Comparison of ENCODE assay signal across 9 mouse cellular contexts in the genomic region with DNA sequence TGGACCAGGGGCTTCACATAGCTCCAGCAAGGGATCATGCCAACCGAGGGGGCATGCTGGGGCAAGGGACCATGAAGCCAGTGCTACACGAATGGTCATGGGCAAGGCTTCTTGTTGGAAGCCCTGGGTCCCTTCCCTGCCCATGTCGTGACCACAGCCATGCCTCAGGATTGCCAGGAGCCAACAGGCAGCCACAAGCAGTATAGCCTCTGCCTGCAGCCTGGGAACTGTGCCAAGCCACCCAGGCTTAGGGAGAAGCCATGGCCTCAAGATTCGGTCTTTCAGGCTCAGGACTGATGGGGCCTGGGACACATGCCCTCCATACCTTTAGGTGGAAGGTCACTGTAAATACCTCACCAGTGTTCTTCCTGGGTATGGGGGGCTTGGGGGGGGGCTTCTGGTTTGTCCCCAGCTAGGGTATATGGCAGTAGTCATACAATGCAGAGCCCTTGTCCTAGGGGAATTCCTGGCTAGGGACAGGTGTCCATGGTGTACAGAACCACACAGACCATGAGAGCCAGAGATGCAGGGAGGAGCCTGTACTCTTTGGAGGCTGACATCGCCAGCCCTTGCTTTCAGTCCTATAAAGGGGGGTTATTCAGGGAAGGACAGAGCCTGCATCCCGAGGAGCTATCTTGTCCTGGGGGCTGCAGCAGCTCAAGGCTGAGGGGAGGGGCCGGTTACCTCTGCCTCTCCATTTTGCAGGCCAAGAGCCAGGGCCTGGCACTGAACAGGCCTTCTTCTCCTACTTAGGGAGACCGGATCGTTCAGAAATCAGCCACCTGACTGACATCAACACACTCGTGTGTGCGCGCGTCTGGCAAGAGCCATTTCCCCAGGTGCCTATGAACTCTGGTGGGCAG. TPM values are rescaled to one million over a fixed set of nuclear protein-coding genes. Genes with fewer than 3 reads are reported as not detected.
DNase-seq lines count a peak whose midpoint lies in the region; ATAC-seq and TF ChIP-seq lines count a peak whose summit lies in the region.
"Had no signal": no experiment of that assay in that cellular context is flagged by ENCODE, and none has a peak within 500 bp of the region (broad histone marks: within the 10 kb centered on the region; RNA-seq: fewer than 3 reads in every experiment).

No protein-coding gene starts in this region.

- H3K4me1 ChIP-seq in kidney, adult 2 months (ENCODE audit: control insufficient read depth, insufficient read depth, low read length), result no peaks in the 10 kb centered on the region
- H3K4me1 ChIP-seq: stomach, embryonic 15.5 days had no signal

- no peak for TF ChIP-seq POLR2A in kidney, adult 2 months (IDR thresholded peaks at IDR 0.05; ENCODE audit: low read depth, low read length)

- H3K27ac ChIP-seq in kidney, adult 2 months (ENCODE audit: insufficient read depth, low read depth, low read length), result no peak overlapping the region
- H3K27ac ChIP-seq: stomach, embryonic 15.5 days had no signal

- no peaks in the 10 kb centered on the region for H3K27me3 ChIP-seq in kidney, adult 2 months (replicated peaks; ENCODE audit: control insufficient read depth, insufficient read depth, low read length)
- H3K27me3 ChIP-seq: stomach, embryonic 15.5 days had no signal

- WGBS in kidney, adult 2 months, result 56% methylated on average over 13 of the region's 13 CpGs

- no peak overlapping the region for H3K4me3 ChIP-seq in kidney, adult 2 months (ENCODE audit: insufficient read depth, low read depth, low read length)
- H3K4me3 ChIP-seq: stomach, embryonic 15.5 days had no signal

- TF ChIP-seq CTCF in kidney, adult 2 months (conservative IDR thresholded peaks at IDR 0.05; ENCODE audit: insufficient read depth, insufficient read length, low read depth, low read length), result no peak

- peak; percentile 32 for DNase-seq in kidney, adult 2 months
- DNase-seq in kidney, adult 11 months, result no peak
- peak; percentile 65 for DNase-seq in Muller cell, postnatal 12 days (ENCODE audit: inconsistent ontology term)
- peak; percentile 65 to 70 for DNase-seq in cerebellum, adult 18-20 months
- peak; percentile 55 for DNase-seq in kidney, postnatal 25 days
- no peak for DNase-seq in embryo, embryonic 10.5 days (ENCODE audit: low spot score)
- DNase-seq in ovary, adult 18-20 months (ENCODE audit: low spot score), result no peak

- no peaks in the 10 kb centered on the region for H3K36me3 ChIP-seq in kidney, adult 2 months (ENCODE audit: control insufficient read depth, insufficient read depth, low read length)
- H3K36me3 ChIP-seq: stomach, embryonic 15.5 days had no signal

- no peak for ATAC-seq in granulocyte monocyte progenitor cell, adult 5-6 weeks (replicated peaks; ENCODE audit: poor library complexity, severe bottlenecking)

RNA-seq across cellular contexts. Expression of a gene that starts 15.8 kb away (rescaled TPM):
- 5.8 and 7.5 TPM in 2 replicates for polyA plus RNA-seq in kidney, adult 2 months (2012; rRNA removed)
- 1.6 TPM in 1 of 2 replicates, not detected in the other for total RNA-seq in granulocyte monocyte progenitor cell, adult 5-6 weeks (2014; fragmentation: Nextera tagmentation)
- 0.22 TPM in 1 of 2 replicates, not detected in the other for total RNA-seq in granulocyte monocyte progenitor cell, adult 5-6 weeks (2017)

RNA-seq across cellular contexts. Expression of a gene that starts 33.7 kb away (rescaled TPM):
- polyA plus RNA-seq in kidney, adult 2 months (2012; rRNA removed), result 35.1 and 40.1 TPM in 2 replicates
- 3.9 and 26.5 TPM in 2 replicates for total RNA-seq in granulocyte monocyte progenitor cell, adult 5-6 weeks (2014; fragmentation: Nextera tagmentation)
- 3.9 and 5.1 TPM in 2 replicates for total RNA-seq in granulocyte monocyte progenitor cell, adult 5-6 weeks (2017)

Comparison
In these comparisons a context has a peak if more than half of its experiments do, and no peak if none do; other contexts are left out.
1. DNase-seq: peak in kidney, adult 2 months (single experiment), Muller cell, postnatal 12 days (single experiment), cerebellum, adult 18-20 months (2 of 2) and kidney, postnatal 25 days (2 of 2); none in kidney, adult 11 months (single experiment), embryo, embryonic 10.5 days (single experiment) and ovary, adult 18-20 months (single experiment).